Mouse (Mus musculus) hindlimb bud, embryonic 11.5 days (tissue): ENCODE results near the gene Kcnc1.

Experiments
- DNase-seq: peaks from one replicate; pipeline ENCODE4 v3.0.0-alpha.2; 2012; ENCODE audit warnings: low read depth, low spot score; ENCODE audit errors: extremely low spot score

Kcnc1 gene

GRCm38 (mm10) chr7:46393718-46394511 lies 2.4 kb upstream of the Kcnc1 start:
- no peak for DNase-seq

- no peak for DNase-seq
These were observed 1.4 kb upstream of the Kcnc1 start for GRCm38 (mm10) chr7:46394933-46395332.

GRCm38 (mm10) chr7:46395571-46395970 lies 726 bp upstream of the Kcnc1 start:
- DNase-seq = no peak

DNA sequence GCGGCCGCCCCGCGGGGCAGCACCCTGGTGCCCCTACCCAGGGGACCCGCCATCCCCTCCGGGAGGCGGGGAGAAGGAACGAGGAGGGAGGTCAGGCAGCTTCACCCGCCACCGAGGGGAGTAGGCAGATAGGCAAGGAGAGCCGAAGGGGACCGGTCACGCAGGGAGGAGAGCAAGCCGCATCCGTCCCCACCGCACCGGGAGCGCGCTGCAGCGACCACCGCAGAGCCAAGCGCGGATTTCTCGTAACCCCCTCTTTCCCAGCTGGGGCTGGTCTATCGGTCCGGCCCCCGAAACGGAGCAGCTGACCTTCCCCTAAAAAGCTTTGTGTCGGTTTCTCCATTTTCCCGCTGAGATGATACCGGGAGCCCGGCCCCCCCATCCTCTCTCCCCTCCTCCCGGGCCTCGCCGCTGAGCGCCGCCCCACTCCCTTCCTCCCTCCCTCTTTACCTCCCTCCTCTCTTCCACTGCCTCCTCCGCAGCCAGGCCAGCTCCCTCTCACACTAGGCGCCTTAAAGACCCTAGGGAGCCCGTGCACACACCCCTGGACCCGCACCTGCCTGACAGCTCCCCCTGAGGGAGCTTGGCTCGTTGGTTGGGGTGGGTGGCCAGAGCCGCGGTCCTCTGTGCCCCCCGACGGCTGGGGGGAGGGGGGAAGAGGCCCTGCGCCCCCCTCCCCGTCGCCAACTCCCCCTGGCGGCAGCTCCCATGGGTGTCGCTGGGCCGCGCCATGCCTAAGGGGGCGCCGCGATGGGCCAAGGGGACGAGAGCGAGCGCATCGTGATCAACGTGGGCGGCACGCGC lies 833 bp downstream of the Kcnc1 start:
- DNase-seq = no peak

DNA sequence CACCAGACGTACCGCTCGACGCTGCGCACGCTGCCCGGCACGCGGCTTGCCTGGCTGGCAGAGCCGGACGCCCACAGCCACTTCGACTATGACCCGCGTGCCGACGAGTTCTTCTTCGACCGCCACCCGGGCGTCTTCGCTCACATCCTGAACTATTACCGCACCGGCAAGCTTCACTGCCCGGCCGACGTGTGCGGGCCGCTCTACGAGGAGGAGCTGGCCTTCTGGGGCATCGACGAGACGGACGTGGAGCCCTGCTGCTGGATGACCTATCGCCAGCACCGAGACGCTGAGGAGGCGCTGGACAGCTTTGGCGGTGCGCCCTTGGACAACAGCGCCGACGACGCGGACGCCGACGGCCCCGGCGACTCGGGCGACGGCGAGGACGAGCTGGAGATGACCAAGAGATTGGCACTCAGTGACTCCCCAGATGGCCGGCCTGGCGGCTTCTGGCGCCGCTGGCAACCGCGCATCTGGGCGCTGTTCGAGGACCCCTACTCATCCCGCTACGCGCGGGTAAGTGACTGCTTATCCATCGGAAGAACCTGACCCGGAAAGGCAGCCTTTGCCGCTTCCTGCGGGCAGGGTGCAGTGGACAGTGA lies 1.5 kb downstream of the Kcnc1 start:
- no peak for DNase-seq

- DNase-seq = no peak
These were observed 2.3 kb downstream of the Kcnc1 start for GRCm38 (mm10) chr7:46398612-46399011.

DNA sequence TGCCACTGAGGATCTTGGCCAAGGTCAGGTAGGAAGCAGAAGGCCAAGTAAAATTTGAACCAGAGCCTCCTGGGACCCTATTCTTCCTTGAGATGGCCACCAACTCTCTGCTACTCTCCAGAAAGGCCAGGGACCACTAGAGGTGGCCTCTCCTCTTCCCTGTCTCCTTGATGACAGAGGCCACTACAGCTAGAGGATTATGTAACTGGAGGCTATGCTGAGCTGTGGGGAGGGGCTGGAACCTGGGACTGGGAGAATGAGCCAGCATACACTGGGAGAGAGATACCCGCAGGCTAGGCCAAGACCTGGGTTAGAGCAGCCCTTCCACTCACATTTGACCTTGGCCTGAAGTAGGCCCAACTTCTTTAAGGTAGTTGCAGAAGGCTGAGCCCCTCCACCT lies 3.4 kb downstream of the Kcnc1 start:
- no peak for DNase-seq

- DNase-seq = no peak
These were observed 4.0 kb downstream of the Kcnc1 start for GRCm38 (mm10) chr7:46400346-46400745.

- no peak for DNase-seq
These were observed 5.3 kb downstream of the Kcnc1 start for GRCm38 (mm10) chr7:46401371-46402180.

DNA sequence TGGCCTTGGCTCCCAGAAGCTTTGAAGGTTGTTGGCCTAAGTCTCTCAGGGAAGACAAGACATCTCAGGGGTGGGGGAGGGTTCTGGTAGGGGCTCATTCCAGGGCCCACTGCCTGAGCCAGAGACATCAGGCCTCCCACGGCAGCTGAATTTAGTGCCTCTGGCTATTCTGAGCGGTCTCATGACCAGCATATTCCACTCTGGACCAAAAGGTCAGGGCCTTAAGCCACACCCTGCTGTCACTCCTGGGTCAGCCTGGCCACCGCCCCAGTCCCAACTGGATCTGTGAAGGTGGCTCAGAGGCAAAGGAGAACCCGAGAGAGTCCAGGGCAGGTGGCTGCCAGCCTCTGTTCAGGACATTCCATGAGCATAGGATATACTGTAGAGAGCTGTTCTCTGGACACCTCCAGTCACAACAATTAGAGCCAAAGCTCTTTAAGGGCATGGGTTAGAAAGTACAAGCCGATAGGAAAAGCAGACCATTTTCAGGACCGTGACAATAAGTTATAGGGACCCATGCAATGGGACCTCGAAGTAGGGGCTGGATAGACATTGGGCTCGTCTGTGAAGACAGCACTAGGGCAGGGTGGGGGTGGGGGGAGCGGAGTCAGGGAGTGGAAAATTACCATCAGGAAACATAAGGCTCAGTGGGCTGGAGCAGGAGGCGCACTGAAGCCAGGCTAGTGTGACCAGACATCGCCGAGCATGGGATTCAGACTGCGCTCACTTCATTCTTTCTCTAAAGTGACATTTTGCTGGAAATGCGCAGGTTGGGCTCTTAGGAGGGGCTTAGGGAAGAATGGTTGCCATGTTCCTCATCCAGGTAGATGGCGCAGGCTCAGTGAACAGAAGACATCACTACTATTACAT lies 7.6 kb downstream of the Kcnc1 start:
- no peak for DNase-seq

- DNase-seq = no peak
These were observed 8.5 kb downstream of the Kcnc1 start for GRCm38 (mm10) chr7:46404756-46405155.

DNA sequence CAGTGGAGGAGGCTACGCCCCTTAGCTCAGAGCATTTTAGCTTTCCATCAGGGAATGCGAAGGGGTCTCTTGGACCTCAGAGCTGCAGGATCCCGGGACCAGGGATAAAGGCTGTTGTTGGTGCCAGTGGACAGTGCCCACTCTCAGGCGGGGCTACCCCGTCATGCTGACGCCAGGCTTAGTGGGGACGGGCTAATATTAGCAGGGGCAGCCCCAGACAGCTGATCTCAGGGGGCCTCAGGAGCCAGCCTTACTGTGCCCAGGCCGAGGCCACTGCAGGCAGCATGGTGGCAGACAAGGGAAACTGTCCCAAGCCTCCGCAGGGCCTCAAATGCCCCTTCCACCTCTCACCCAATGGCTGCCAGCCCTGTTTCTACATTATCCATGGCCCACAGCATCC lies 12.3 kb downstream of the Kcnc1 start:
- DNase-seq = no peak

- DNase-seq = no peak
These were observed 13.0 kb downstream of the Kcnc1 start for GRCm38 (mm10) chr7:46409204-46409789.

GRCm38 (mm10) chr7:46410727-46411126 lies 14.4 kb downstream of the Kcnc1 start:
- no peak for DNase-seq

- no peak for DNase-seq
These were observed 16.5 kb downstream of the Kcnc1 start for GRCm38 (mm10) chr7:46412823-46413222.

DNA sequence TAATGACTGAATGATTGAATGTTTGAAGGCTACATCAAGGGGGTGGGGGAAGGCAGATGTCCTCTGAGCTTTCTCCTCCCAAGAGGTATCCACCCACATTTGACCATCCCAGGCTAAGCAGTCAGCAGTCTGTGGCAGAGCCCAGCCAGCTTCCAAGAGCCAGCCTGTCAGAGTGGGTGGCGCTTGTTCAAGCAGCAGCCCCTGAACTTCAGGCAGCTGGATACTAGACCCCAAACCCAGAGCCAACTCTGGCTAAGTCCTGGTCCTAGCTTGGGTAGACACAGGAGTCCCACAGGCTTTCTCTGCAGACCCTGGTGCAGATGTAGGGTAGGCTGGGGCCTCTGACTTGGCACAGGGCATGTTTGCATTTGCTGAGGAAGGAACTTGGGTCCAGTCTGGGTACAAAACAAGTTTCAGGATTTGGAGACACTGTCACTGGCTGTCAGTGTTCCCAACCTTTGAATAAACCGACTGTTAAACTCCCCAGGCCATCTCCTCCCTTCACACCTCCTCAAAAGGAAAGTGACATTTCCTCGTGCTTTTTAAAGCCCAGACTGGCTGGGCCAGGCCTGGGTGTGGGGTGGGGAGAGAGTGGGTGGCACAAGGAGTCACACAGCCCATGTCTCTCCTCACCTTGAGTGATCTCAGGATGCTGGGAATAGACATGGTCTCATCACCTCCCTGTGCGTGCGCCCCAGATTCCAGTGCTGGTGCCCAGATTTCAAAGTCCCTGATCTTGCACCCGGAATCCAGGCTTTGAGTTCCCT lies 17.8 kb downstream of the Kcnc1 start:
- no peak for DNase-seq

- no peak for DNase-seq
These were observed 19.6 kb downstream of the Kcnc1 start for GRCm38 (mm10) chr7:46415818-46416425.

GRCm38 (mm10) chr7:46417467-46417866 lies 21.2 kb downstream of the Kcnc1 start:
- DNase-seq = no peak
